Mouse (Mus musculus) cerebellum, postnatal 25 days (tissue): ENCODE measurements around the gene Ms4a15.
A peak's percentile ranks its signal among the peaks of the same experiment; 100 is the strongest.

Experiments used
- DNase-seq, 2 experiments: peaks; one replicate each; pipeline ENCODE4 v3.0.0; 2021; ENCODE audit warnings: mixed read lengths in 2 of 2

Ms4a15 gene

GRCm38 (mm10) chr19:10993150-10993549 lies at the start of gene Ms4a15:
Gene Ms4a15 (minus strand): TSS chr19:10993250.
- DNase-seq, result no peak

DNA sequence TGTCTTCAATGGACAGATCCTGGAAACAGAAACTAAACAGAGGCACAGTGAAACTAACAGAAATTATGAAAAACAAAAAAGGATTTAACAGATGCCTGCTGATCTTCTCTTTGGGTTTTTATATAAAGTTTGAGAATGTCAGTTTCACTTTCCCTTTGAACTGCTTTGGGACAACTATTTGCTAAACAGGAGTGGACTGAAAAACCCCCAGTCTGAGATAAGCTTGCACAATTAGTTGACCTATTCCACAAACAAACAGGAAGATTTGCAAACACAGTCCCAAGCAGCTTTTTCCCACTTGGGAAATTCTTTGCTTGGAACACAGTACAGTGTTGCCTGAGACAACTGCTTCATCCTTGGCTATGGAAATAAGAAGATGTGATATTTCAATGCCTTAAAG lies 44.5 kb upstream of the Ms4a15 start:
- no peak for DNase-seq

- no peak for DNase-seq
Observed at GRCm38 (mm10) chr19:11022382-11022781, 29.3 kb upstream of the Ms4a15 start.

DNA sequence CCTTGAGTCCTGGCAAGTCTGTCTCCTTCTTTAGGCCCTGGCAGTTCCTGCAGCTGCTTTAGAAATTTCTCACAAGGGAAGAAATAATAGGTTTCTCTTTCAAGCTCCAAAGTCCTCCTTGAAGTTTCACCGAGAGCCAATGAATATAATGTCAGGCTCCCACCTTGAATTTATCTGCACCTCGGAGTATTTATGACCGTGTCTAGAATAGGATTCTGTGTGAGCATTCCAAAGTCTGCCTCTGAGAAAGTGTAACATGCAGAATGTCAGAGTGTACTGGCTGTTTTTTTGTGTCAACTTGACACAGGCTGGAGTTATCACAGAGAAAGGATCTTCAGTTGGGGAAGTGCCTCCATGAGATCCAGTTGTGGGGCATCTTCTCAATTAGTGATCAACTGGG lies 24.8 kb upstream of the Ms4a15 start, which contains the start of gene Ms4a18:
Gene Ms4a18, minus strand, starts transcription at position 141 of the 400 bp plus-strand sequence.
- DNase-seq, result no peak

GRCm38 (mm10) chr19:11017251-11017650 lies 24.2 kb upstream of the Ms4a15 start:
- DNase-seq, result no peak

DNA sequence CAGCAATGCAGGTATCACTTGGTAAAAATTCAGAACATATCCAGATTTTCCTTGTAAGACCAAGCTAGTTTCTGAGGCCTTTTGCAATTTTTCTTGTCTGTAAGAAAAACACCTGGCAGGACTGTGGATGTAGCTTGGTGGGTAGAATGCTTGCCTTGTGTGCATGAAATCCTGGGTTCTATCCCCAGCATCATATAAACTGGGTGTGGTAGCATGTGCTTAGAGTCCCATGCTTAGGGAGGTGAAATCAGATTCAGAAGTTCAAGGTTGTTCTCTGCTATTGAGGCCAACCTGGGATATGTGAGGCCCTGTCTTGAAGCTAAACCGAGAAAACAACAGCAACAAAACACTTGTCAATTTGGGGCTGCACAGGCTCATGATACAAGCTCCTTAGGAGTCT lies 22.9 kb upstream of the Ms4a15 start:
- no peak for DNase-seq

GRCm38 (mm10) chr19:11015468-11015867 lies 22.4 kb upstream of the Ms4a15 start:
- no peak for DNase-seq

- no peak for DNase-seq
Observed at GRCm38 (mm10) chr19:10991911-10992310, 1.1 kb downstream of the Ms4a15 start.

- DNase-seq, result no peak
Observed at GRCm38 (mm10) chr19:10990751-10991150, 2.3 kb downstream of the Ms4a15 start.

GRCm38 (mm10) chr19:10988563-10988962 lies 4.5 kb downstream of the Ms4a15 start:
- no peak for DNase-seq

DNA sequence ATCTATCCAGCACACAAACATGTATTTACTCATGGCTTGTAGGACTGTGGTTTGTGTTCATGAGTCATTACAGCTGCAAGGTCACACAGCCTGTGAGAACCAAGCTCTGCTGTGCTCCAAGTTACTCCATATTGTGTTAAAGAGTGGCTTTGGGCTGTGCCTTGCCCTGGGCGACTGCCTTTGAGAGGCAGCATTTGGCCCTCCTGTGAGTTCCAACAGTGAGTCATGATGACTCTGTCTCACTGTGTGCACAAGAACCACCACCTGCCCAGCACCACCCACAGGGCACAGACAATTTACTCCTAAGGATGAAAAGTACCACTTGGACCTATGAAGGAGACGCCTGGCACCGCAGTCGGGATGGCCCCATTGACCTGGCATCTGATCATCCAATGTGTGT lies 7.2 kb downstream of the Ms4a15 start:
- no peak for DNase-seq

- DNase-seq, result no peak
Observed at GRCm38 (mm10) chr19:10984551-10984950, 8.5 kb downstream of the Ms4a15 start.

DNA sequence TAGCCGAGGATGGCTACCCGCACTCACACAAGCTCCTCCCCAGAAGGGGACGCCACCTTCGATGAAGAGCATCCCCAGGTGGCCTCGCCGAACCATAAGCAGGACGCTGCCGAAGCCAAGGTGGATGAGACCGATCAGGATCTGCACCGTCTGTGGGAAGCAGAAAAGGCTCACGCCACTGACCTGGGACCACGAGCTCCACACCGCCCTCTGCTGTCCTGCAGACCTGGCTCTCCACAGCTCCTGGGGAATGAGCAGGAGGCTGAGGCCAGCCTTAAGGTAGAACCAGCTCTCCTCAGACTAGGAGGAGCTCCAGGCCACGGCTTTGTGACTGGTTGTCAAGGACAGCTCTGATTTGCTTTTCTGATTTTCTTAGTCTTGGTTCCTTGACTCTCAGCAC lies 9.9 kb downstream of the Ms4a15 start:
- peak; percentile 63 to 78 for DNase-seq

DNA sequence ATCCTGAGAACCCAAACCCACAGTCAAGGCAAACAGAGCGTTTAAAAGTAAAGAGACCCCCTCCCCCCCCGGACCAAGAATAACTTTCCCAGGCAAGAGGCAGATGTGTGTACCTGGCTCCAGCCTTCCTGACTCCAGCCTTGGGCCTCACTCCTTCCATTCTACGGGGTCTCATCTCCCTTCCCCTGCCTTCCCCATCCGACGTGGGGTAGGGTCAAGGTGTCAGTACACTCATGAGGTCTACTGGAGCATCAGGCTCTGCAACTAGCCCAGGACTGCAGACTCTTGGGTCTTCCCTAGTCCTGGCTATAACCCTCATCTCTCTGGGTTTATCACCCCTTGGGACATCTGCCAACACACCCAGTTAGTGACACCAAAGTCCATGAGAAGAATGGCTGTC lies 12.8 kb downstream of the Ms4a15 start:
- no peak for DNase-seq

DNA sequence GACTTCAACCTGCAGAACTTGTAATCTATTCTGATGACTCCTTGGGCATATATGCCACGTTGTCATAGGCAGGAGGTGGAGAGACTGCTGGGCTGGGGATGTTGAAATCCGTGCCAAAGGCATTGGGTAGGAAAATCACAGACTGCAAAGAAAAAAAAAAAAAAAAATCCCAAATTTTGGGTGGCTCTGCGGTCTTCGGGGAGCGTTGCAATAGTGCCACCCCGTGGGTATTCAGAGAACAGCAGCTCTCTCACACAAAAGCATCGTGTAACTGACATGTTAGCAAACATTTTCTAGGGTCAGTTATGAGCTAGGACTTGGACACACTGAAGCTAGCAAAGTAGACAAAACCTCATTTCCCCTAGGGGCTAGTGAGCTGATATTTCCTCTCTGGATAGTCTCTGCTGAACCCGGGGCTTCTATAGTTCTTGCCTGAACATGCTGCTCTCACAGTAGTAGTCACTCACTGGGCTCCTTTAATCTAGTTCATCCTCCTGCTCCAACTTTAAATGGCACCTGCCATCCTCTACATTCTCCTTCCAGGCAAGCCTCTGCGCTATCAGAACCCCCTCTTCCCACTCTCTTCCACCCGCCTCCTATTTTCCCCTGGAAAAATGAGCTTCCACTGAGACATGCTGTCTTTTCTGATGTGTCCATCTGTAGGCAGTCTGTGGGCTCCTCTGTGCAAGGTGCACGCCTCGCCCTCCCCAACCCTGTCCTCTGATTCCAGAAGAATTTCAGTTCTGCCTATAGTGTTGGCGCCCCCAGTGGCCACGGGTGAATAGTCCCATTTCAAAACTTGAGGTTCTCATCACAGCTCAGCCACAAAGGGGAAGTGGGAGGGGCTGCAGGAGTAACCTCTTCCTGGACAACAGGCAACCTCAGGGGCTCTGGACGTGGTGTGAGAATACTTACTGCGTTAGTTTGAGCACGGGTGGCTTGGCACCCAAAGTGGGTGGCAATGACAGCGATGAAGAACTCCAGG lies 13.6 kb downstream of the Ms4a15 start:
- peak; percentile 76 to 88 for DNase-seq

DNA sequence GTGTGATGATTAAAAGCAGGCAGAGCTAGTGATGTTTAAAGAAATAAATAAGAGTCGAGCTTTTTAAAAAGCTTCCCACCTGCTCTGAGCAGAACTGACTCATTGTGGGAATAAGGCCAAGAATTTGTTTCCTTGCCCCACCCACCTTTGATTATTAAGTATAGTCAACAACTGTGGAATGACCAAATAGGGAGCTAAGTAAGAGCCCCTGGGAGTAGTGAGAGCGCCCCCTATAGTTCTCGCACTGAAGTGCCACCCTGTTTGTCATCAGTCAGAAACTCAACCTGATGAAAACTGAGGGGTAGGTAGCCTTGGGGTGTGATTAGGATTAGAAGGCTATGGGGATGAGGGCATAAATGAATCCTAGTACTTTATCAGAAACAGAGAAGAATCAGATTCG lies 16.7 kb downstream of the Ms4a15 start:
- DNase-seq, result no peak

- DNase-seq, result no peak
Observed at GRCm38 (mm10) chr19:10975187-10975586, 17.9 kb downstream of the Ms4a15 start.

- DNase-seq, result no peak
Observed at GRCm38 (mm10) chr19:10974238-10974865, 18.7 kb downstream of the Ms4a15 start, which contains the start of gene Ms4a10. Gene Ms4a10 (minus strand): TSS chr19:10974670.

DNA sequence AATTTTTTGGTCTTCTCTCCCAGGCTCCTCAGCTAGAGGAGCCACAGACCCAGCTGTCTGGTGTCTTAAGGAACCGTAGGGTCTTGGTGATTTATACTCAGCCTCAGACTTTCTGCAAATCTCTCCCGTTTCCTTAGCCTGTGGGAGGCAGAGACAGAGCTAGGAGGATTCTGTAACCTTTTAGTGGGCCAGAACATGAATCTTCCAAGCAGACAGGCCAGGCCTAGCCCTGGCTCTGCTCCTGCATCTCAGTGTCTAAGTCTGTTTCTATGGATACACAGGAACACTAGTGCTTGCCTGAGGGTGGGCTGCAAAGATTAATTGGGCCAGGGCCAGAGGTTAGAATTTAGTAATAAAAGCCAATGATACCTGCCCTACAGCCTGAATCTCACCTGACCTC lies 19.9 kb downstream of the Ms4a15 start:
- no peak for DNase-seq

DNA sequence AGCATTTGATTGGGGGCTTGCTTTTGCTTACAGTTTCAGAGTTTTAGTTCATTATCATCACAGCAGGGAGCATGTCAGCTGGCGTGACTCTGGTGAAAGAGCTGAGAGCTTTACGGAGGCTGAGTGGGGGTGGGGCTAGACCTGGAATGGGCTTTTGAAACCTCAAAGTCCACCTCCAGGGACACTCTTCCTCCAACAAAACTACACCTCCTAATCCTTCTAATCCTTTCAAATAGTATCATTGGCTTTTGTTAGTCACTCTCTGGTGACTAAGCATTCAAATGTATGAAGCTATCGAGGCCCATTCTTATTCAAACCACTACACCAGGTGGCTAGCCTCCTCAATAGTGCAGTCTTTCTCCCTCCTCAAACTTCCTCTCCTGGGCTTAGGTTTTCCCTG lies 20.4 kb downstream of the Ms4a15 start:
- no peak for DNase-seq

GRCm38 (mm10) chr19:10970457-10970856 lies 22.6 kb downstream of the Ms4a15 start:
- DNase-seq, result no peak

DNA sequence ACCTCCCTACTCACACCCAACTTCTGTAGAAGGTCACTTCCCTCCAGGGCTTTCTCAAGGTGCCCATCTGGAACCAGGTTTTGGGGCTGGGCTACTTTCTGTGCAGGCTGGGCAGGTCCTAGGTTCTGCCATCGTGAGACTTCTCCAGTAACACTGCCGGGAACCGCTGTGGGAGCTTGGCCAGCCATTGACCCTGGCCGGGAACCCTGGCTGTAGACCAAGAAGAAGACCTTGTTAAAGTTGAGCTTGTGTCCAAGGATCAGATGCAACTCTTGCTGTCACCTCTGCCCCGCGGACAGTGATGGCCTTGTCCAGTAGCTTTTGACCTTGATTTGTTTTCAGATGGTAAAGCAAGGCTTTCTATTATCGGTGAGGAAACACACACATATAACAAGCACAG lies 24.5 kb downstream of the Ms4a15 start:
- DNase-seq, result no peak

- DNase-seq, result no peak
Observed at GRCm38 (mm10) chr19:10965721-10966120, 27.3 kb downstream of the Ms4a15 start.

GRCm38 (mm10) chr19:10959978-10960346 lies 33.1 kb downstream of the Ms4a15 start:
- DNase-seq, result no peak
